Mouse (Mus musculus): ENCODE results near the gene Sox8. TPM values are rescaled to one million over a fixed set of nuclear protein-coding genes. Genes with fewer than 3 reads are reported as not detected.

The Sox8 gene
- total RNA-seq (2014; fragmentation: Nextera tagmentation) (1.1 TPM in 1 of 2 replicates, not detected in the other), total RNA-seq (2017) (not detected in 2 replicates)

DNA sequence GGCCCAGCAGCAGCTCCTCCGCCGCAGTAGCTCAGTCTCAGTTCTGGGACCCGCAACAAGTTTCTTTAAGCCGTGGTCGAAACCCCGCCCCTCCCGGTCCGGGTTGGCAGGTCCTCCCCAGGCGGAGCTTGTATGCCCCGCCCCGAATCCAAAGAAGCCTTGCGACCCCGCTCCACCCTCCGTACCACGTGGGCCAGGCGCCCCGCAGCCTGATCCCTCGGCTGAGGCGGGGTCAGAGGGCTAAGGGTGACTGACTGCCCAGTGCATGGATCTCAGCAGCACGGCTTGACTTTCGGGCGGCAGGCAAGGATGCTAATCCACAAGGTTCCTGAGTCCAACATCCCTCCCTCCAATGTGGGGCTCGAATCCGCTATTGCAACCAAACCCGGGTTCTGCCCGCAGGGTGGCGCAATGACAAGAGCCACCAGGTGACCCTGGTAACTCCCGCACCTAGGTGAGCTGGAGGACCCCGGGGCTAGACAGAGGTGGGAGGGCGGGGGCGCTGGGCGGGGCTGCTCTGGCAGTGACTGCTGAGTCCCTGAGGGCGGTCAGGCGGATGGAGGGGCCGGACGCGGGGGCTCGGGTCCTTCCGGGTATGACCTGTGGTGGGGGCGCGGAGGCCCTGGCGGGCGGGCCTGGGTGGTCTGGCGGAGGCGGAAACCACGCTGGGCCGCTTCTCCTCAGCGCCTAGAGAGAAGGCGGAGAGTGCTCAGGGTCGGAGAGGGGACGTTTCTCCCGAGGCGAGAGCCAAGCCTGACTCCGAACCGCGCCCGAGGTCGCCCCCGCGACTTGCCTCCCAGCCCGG lies at the start of gene Sox8:
Gene Sox8 (minus strand): TSS at position 39 of the 805 bp plus-strand sequence.
- peak; percentile 71 for ATAC-seq (replicated peaks; ENCODE audit: poor library complexity, severe bottlenecking)

GRCm38 (mm10) chr17:25618508-25619056 lies 48.1 kb upstream of the Sox8 start:
- ATAC-seq (replicated peaks; ENCODE audit: poor library complexity, severe bottlenecking) = no peak

DNA sequence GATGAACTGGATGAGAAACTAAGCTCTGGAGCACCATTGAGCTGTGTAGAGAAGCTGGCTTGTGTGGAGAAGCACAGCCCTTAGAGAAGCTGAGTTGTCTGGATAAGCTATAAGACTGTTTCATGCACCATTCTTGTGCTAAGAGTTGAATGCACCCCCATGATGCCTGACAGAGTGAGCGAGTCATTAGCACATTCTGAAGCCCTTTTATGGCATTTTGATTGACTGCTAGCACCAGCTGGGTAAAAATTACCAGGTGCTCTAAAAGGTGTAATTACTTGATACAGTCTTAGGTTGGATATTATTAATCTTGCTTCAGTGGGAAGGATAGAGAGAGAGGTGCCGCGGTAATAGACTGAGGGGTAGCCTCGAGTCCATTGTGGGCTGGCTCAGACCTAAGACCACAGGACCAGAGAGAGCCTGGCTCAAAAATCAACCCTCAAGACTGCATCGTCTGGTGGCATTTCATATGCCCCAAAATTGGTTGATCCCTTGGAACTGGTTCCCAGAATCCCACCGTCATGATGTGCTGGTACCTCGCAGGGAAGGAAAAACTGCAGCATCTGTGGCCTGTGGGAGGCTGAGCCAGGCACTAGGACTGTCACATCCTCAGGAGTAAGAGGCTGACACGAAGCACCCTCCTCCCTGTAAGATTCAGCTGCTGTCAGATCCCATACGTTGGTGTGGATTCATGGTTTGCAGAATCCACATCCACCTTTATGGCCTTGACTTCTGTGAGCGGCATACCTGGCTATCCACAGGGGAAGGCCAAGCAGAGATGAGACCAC lies 44.4 kb upstream of the Sox8 start:
- no peak for ATAC-seq (replicated peaks; ENCODE audit: poor library complexity, severe bottlenecking)

DNA sequence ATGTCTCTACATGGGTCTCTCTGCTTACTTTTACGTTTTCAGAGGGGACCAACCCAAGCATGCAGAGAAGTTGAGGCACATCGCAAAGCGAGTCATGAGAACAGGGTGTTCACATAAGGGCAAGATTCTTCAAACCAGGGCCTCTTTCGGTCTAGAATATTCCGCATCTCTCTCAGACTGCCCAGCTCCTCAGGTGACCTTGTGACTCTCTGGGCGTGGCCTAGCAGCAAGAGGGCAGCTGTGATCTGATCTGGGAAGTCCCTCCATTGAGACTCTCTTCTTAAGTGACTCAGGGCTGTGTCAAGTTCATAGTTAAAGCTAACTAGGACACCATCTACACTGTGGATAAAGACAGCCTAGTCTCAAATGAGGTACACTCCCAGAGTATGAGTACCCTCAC lies 42.8 kb upstream of the Sox8 start:
- ATAC-seq (replicated peaks; ENCODE audit: poor library complexity, severe bottlenecking) = no peak

GRCm38 (mm10) chr17:25612537-25612936 lies 42.1 kb upstream of the Sox8 start:
- no peak for ATAC-seq (replicated peaks; ENCODE audit: poor library complexity, severe bottlenecking)

DNA sequence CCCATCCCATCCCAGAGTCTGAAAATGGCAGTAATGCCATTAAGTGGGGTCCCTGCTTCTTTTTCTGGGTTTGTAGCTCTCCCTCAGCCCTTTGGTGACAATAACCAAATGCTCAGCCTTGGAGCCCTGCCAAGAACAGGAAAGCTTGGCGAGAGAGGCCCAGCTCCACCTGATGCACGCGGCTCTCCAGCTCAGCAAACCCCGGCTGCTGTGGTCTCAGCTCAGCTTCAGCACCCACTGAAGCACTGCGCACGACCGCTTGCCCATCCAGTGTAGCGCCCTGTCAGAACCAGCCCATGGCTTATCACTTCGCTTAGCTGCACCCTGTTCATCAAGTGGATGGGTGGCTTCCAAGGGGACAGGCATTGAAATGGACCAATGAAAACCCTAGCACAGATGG lies 39.7 kb upstream of the Sox8 start:
- ATAC-seq (replicated peaks; ENCODE audit: poor library complexity, severe bottlenecking) = no peak

DNA sequence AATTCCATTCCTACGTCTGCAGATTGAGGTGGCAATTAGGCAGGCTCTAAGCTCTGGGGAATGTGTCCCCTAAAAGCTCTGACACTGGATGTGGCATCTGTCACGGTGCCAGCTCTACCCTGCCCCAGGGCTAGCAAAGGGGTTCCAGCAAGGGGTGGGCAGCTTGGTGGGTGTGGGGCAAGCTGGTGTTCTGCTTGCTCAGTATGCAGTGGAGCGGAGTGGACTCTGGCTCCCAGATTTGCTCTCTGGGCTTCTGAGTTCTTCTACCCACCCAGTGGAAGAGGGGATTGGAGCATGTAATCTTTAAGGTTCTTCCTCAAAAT lies 39.0 kb upstream of the Sox8 start:
- ATAC-seq (replicated peaks; ENCODE audit: poor library complexity, severe bottlenecking) = no peak

DNA sequence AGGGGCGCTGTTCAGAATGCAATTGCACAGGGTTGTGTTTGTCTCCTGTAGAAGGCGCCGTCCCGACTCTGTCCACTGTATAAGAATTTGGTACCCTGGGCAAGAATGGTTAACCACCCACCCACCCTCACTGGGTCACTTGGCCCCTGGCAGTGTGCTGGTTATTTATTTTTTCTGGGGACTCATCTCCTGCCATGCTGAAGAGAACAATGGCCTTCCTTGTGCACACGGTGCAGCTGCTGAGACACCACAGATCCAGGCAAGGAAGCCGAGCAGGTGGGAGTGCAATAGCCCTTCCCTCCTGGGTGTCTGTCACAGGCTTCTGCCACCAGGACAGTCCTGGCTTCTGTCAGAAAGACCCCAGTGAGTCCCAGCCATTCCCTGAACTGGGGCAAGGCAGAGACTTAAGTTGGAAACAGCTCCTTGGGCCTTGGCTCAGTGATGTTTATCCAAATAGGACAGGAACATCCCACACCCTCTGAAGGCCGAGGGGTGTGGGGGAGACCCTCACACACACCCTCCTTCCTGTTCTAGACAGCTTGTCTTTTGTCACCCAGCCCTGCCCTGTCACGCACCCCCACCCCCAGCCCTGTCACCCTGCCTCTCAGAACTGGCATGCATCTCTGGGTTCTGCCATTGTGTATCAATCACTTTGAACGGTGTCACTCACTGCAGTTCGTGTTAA lies 38.5 kb upstream of the Sox8 start:
- ATAC-seq (replicated peaks; ENCODE audit: poor library complexity, severe bottlenecking) = no peak

- ATAC-seq (replicated peaks; ENCODE audit: poor library complexity, severe bottlenecking) = no peak
Observed at GRCm38 (mm10) chr17:25608137-25608785, 37.8 kb upstream of the Sox8 start.

DNA sequence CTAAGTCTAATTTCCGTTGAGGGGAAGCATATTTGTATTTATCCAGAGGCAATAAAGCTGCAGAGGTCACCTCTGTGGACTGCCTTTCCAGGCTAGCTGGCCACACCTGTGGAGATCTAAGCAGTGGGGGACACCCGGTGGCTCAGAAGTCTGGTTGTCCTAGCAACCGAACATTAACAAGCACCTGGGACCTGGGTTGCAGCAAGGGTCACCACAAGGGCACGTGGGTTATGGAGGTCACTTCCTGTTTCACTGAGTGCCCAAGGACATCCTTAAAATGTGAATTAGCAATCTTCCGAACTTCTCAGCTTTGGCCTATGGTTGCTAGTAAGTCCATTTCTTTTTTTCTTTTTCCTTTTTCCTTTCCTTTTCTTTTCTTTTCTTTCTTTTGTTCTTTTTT lies 33.7 kb upstream of the Sox8 start:
- peak; percentile 56; the same call in 1 of the 2 replicates for ATAC-seq (replicated peaks; ENCODE audit: poor library complexity, severe bottlenecking)

- no peak; the same call in 1 of the 2 replicates for ATAC-seq (replicated peaks; ENCODE audit: poor library complexity, severe bottlenecking)
Observed at GRCm38 (mm10) chr17:25602366-25602765, 31.9 kb upstream of the Sox8 start.

DNA sequence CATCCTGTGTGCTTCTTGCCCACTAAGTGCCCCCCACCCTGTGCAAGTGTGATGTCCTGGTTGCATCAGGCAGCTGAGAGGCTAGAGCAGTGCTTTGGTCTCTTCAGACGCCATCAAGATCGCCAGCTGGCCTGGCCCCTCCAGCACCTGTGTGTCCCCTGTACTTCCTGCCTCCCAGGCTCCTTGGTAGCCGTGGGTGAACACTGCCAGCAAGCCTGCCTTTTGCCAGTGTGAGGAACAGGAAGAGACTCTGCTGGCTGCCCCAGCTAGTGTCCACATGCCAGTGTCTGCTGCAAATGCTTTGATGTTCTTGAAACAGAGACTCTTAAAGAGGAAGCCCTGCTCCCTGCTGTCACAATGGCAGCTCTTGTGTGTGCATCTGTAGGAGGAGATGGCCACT lies 27.1 kb upstream of the Sox8 start:
- ATAC-seq (replicated peaks; ENCODE audit: poor library complexity, severe bottlenecking) = peak; percentile 69

DNA sequence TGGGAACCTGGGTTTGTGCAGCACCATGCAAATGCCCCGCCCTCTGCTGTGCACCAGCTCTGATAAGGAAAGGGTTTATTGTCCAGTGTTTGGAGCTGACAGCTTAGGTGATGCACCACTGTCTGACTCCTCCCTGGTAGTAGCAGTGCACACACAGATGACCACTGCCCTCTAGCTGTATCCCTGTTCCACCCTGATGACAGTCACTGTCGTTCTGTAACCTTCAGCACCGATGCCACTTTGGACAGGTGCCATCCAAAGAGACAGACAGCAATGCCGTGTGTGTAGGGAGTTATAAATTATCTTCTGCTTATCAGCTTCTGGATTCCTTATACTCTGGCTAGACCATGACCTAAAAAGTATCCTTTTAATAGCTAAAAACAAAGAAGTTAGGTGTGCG lies 25.0 kb upstream of the Sox8 start:
- no peak for ATAC-seq (replicated peaks; ENCODE audit: poor library complexity, severe bottlenecking)

DNA sequence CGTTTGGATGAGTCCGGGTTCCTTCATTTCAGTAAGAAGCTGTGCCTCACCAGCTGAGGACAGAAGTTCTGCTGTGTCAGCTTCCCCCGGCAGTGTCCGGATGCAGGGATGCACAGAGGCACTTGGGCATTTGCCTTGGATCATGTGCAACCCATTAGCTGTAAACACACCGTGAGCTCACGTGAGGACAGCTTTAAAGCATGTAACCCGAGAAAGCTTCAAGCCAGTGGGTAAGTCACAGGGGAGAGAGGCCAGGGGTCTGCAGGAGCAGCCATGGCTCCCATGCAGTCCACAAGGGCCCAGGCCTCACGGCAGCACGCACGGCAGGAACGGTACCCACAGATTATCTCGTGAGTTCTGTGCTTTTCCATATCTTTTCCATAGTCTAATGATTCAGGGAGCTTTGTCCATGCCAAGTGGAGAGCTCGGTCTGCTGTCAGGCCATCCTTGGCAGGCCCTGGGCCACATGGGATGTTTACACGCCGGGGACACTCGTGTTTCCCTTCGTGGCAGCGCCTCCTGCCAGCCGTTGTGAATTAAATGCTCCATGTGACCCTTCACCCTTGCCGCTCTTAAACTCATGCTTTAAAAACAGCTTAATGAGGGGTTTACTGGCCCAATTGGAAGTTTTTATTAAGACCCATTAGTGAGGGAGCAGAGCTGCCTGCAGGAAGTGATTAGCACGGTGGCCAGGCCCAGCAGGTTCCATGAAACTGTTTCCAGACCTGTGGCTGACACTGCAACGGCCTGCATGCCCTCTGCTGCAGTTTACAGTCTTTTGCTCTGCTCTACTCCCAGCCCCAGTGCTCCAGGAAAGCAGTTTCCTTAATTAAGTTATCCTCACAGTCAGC lies 23.1 kb upstream of the Sox8 start:
- ATAC-seq (replicated peaks; ENCODE audit: poor library complexity, severe bottlenecking) = no peak

DNA sequence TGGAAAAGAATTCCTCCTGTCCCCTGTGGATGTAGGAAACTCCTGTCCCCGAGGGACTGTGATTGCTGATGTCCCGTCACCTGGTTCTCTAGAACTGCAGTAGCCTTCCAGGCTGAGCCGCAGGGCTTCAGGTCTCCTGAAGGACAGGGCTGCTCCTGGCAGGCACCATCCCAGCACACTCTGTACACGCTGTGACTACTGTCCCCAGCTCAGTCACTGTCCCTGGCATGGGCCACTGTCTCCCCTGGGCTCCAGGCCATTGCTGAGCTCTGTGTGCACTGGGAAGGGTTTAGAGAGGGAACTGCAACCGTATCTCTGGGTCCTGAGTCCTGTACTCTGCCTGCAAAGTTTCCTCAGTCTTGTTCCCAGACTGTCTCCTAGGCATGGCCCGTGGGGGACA lies 21.9 kb upstream of the Sox8 start:
- ATAC-seq (replicated peaks; ENCODE audit: poor library complexity, severe bottlenecking) = no peak

- no peak for ATAC-seq (replicated peaks; ENCODE audit: poor library complexity, severe bottlenecking)
Observed at GRCm38 (mm10) chr17:25590985-25591384, 20.5 kb upstream of the Sox8 start.

DNA sequence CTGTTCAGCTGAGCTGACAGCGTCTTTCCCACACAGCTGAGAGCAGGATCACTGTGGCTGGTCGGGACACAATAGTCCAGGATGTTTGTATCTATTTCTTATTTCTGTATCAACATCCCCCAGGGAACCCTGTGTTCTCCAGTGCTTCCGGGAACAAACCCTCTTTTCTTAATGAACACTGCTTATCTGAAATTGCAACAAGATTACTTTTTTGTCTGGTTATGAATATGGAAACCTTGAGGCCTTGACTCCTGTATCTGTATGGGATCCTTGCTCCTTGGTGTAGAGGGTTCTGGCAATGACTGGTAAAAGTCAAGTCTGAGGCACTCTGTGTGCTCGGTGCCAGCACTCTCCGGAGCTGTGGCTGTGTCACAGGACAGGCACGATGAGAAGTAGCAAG lies 19.6 kb upstream of the Sox8 start:
- ATAC-seq (replicated peaks; ENCODE audit: poor library complexity, severe bottlenecking) = no peak

DNA sequence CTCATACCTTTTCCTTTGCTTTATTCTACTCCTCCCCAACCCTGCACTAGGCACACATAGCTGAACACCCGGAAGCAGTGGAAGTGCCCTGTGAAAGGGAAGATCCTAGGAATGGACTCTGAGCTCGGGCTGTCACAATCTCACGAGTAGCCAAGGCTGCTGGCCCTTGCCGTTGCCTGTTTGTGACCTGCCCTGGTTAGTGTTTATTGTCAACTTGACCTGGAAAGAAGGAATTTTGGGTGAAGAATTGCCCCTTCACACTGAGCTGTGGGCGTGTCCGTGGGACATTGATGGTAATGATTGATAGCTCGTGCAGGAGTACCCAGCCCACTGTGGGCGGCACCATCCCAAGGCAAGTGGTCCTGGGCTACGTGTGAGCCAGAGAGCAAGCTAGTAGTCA lies 14.2 kb upstream of the Sox8 start:
- ATAC-seq (replicated peaks; ENCODE audit: poor library complexity, severe bottlenecking) = no peak

GRCm38 (mm10) chr17:25583858-25584257 lies 13.4 kb upstream of the Sox8 start:
- peak; percentile 51 for ATAC-seq (replicated peaks; ENCODE audit: poor library complexity, severe bottlenecking)
